ENCODE assay signal across 32 mouse cellular contexts in genomic region chr7:16033059-16033458, GRCm38 (mm10). TPM values are rescaled to one million over a fixed set of nuclear protein-coding genes. Genes with fewer than 3 reads are reported as not detected.
DNase-seq lines count a peak whose midpoint lies in the region; ATAC-seq and TF ChIP-seq lines count a peak whose summit lies in the region.
"Had no signal": no experiment of that assay in that cellular context is flagged by ENCODE, and none has a peak within 500 bp of the region (broad histone marks: within the 10 kb centered on the region; RNA-seq: fewer than 3 reads in every experiment).

No protein-coding gene starts in this region.

- no peak for TF ChIP-seq POLR2A in kidney, adult 2 months (IDR thresholded peaks at IDR 0.05; ENCODE audit: low read depth, low read length)
- TF ChIP-seq POLR2A in thymus, adult 2 months (IDR thresholded peaks at IDR 0.05; ENCODE audit: control insufficient read depth, extremely low read depth, insufficient read depth, low read length, poor library complexity): no peak

- peaks cover 16% of the 10 kb centered on the region for H3K36me3 ChIP-seq in kidney, embryonic 15.5 days
- no peaks in the 10 kb centered on the region for H3K36me3 ChIP-seq in kidney, adult 2 months (ENCODE audit: control insufficient read depth, insufficient read depth, low read length)
- no peaks in the 10 kb centered on the region for H3K36me3 ChIP-seq in thymus, adult 2 months (ENCODE audit: control insufficient read depth, insufficient read depth, low read length)
- H3K36me3 ChIP-seq in stomach, postnatal 0 days (ENCODE audit: control insufficient read depth, insufficient read depth, low read length): no peaks in the 10 kb centered on the region
- H3K36me3 ChIP-seq: liver, embryonic 13.5 days had no signal

- no peaks in the 10 kb centered on the region for H3K9me3 ChIP-seq in kidney, embryonic 15.5 days (replicated peaks)
- H3K9me3 ChIP-seq in stomach, postnatal 0 days (ENCODE audit: control insufficient read depth, low read length): no peaks in the 10 kb centered on the region
- H3K9me3 ChIP-seq: embryonic facial prominence, embryonic 15.5 days; forebrain, embryonic 13.5 days; hindbrain, embryonic 13.5 days; limb, embryonic 12.5 days; liver, embryonic 13.5 days had no signal

- H3K4me1 ChIP-seq in kidney, embryonic 15.5 days: peaks cover 22% of the 10 kb centered on the region
- peaks cover 23% of the 10 kb centered on the region for H3K4me1 ChIP-seq in kidney, adult 2 months (ENCODE audit: control insufficient read depth, insufficient read depth, low read length)
- peaks cover 10% of the 10 kb centered on the region for H3K4me1 ChIP-seq in thymus, adult 2 months (replicated peaks; ENCODE audit: control insufficient read depth, insufficient read depth, low read length)
- H3K4me1 ChIP-seq in stomach, postnatal 0 days (replicated peaks; ENCODE audit: control insufficient read depth, insufficient read depth): no peaks in the 10 kb centered on the region
- H3K4me1 ChIP-seq: forebrain, embryonic 13.5 days; limb, embryonic 12.5 days; midbrain, embryonic 13.5 days had no signal

- no peak for TF ChIP-seq CTCF in kidney, adult 2 months (conservative IDR thresholded peaks at IDR 0.05; ENCODE audit: insufficient read depth, insufficient read length, low read depth, low read length)
- TF ChIP-seq CTCF in thymus, adult 2 months (IDR thresholded peaks at IDR 0.05; ENCODE audit: borderline replicate concordance, control insufficient read depth, extremely low read depth, insufficient read depth, low read length, poor library complexity): no peak
- TF ChIP-seq CTCF in stomach, postnatal 0 days (IDR thresholded peaks at IDR 0.05; ENCODE audit: low read depth): no peak

- H3K4me3 ChIP-seq in kidney, embryonic 15.5 days (replicated peaks): no peak overlapping the region
- H3K4me3 ChIP-seq in kidney, adult 2 months (ENCODE audit: insufficient read depth, low read depth, low read length): no peak overlapping the region
- no peak overlapping the region for H3K4me3 ChIP-seq in thymus, adult 2 months (ENCODE audit: control insufficient read depth, insufficient read depth, low read length)
- H3K4me3 ChIP-seq in stomach, postnatal 0 days (ENCODE audit: low read depth, low read length): no peak overlapping the region
- H3K4me3 ChIP-seq: embryonic facial prominence, embryonic 10.5 days; embryonic facial prominence, embryonic 15.5 days; forebrain, embryonic 13.5 days; hindbrain, embryonic 13.5 days; left cerebral cortex, adult 2 months; limb, embryonic 12.5 days; liver, embryonic 13.5 days; midbrain, embryonic 13.5 days had no signal

- no peak for DNase-seq in kidney, adult 2 months
- DNase-seq in thymus, adult 2 months: no peak
- DNase-seq in thymus, postnatal 25 days: no peak
- DNase-seq in stomach, postnatal 0 days (ENCODE audit: low spot score): peak; percentile 71
- DNase-seq in left cerebral cortex, adult 18-20 months (ENCODE audit: low spot score in 2 of 2): no peak
- DNase-seq: adrenal gland, postnatal 25 days; cerebellum, adult 11-12 months; cerebellum, postnatal 10 days; gastrocnemius, postnatal 14 days; heart, adult 18-20 months; heart, postnatal 4 days; kidney, adult 18-20 months; liver, embryonic 13.5 days; lung, embryonic 14.5 days; lung, postnatal 14 days; retina, postnatal 1 day; right cerebral cortex, postnatal 14 days had no signal

- H3K27ac ChIP-seq in kidney, embryonic 15.5 days: peak overlapping the region; percentile 66; the same call in 1 of the 2 replicates
- H3K27ac ChIP-seq in kidney, adult 2 months (ENCODE audit: insufficient read depth, low read depth, low read length): no peak overlapping the region
- H3K27ac ChIP-seq in thymus, adult 2 months (ENCODE audit: control insufficient read depth, insufficient read depth, low read length): peak overlapping the region; percentile 26; the same call in 1 of the 2 replicates
- peak overlapping the region; percentile 69 for H3K27ac ChIP-seq in stomach, postnatal 0 days (replicated peaks)
- H3K27ac ChIP-seq: embryonic facial prominence, embryonic 10.5 days; embryonic facial prominence, embryonic 15.5 days; forebrain, embryonic 13.5 days; hindbrain, embryonic 13.5 days; left cerebral cortex, adult 2 months; limb, embryonic 12.5 days; liver, embryonic 13.5 days; midbrain, embryonic 13.5 days had no signal

- H3K4me2 ChIP-seq in kidney, embryonic 15.5 days: no peak overlapping the region
- 0 out of 2 replicates have a peak overlapping the region, but pooled peaks have one; percentile 0 for H3K4me2 ChIP-seq in stomach, postnatal 0 days (replicated peaks; ENCODE audit: low read depth)
- H3K4me2 ChIP-seq: embryonic facial prominence, embryonic 15.5 days; forebrain, embryonic 13.5 days; heart, embryonic 11.5 days; hindbrain, embryonic 13.5 days; limb, embryonic 12.5 days; liver, embryonic 13.5 days; lung, embryonic 14.5 days; midbrain, embryonic 13.5 days had no signal

- no peak for ATAC-seq in kidney, embryonic 15.5 days (replicated peaks; ENCODE audit: low FRiP score)
- 0 out of 2 replicates have a peak, but pooled peaks have one; percentile 24 for ATAC-seq in megakaryocyte progenitor cell, adult 5-6 weeks (replicated peaks; ENCODE audit: poor library complexity)
- peak; percentile 84 for ATAC-seq in stomach, postnatal 0 days (ENCODE audit: low FRiP score, low TSS enrichment)
- ATAC-seq in megakaryocyte, adult 5-6 weeks (ENCODE audit: poor library complexity, severe bottlenecking): no peak
- ATAC-seq: forebrain, embryonic 13.5 days; midbrain, embryonic 13.5 days had no signal

- WGBS in kidney, embryonic 15.5 days: 93% methylated on average over 1 of the region's 1 CpGs
- 60% methylated on average over 1 of the region's 1 CpGs for WGBS in kidney, adult 2 months
- WGBS in thymus, adult 2 months: 75% methylated on average over 1 of the region's 1 CpGs
- WGBS in stomach, postnatal 0 days: 65% methylated on average over 1 of the region's 1 CpGs

- TF ChIP-seq EP300 in stomach, postnatal 0 days (optimal IDR thresholded peaks at IDR 0.05): no peak

- no peaks in the 10 kb centered on the region for H3K27me3 ChIP-seq in kidney, embryonic 15.5 days
- no peaks in the 10 kb centered on the region for H3K27me3 ChIP-seq in kidney, adult 2 months (replicated peaks; ENCODE audit: control insufficient read depth, insufficient read depth, low read length)
- H3K27me3 ChIP-seq in thymus, adult 2 months (ENCODE audit: control insufficient read depth, insufficient read depth, low read length): no peaks in the 10 kb centered on the region
- no peaks in the 10 kb centered on the region for H3K27me3 ChIP-seq in stomach, postnatal 0 days (ENCODE audit: control insufficient read depth, insufficient read depth, low read length)
- H3K27me3 ChIP-seq: embryonic facial prominence, embryonic 15.5 days; forebrain, embryonic 13.5 days; hindbrain, embryonic 13.5 days; limb, embryonic 12.5 days; liver, embryonic 13.5 days; midbrain, embryonic 13.5 days had no signal

- no peak overlapping the region for H3K9ac ChIP-seq in kidney, embryonic 15.5 days
- H3K9ac ChIP-seq in stomach, postnatal 0 days (ENCODE audit: low read length): no peak overlapping the region
- H3K9ac ChIP-seq: embryonic facial prominence, embryonic 15.5 days; forebrain, embryonic 13.5 days; hindbrain, embryonic 13.5 days; limb, embryonic 12.5 days; liver, embryonic 13.5 days; lung, embryonic 14.5 days; midbrain, embryonic 13.5 days had no signal

RNA-seq across cellular contexts. Expression of gene Bicra, which starts 14.7 kb away (rescaled TPM):
- polyA plus RNA-seq in kidney, embryonic 15.5 days (2015; fragmentation: Nextera tagmentation; extraction: Ambion mirVana): 7.5 and 8.1 TPM in 2 replicates
- 7.9 and 8.6 TPM in 2 replicates for polyA plus RNA-seq in kidney, adult 2 months (2012; rRNA removed)
- polyA plus RNA-seq in thymus, adult 2 months (2012; rRNA removed): 57.0 and 78.5 TPM in 2 replicates
- 14.7 and 14.9 TPM in 2 replicates for total RNA-seq in megakaryocyte progenitor cell, adult 5-6 weeks (2015)
- 1.1 and 3.4 TPM in 2 replicates for total RNA-seq in megakaryocyte progenitor cell, adult 5-6 weeks (2017)
- polyA plus RNA-seq in stomach, postnatal 0 days (2015; fragmentation: Nextera tagmentation; extraction: Ambion mirVana): 1.8 and 2.3 TPM in 2 replicates
- 10 to 100 TPM; 11.8 to 13.9 TPM for total RNA-seq in left cerebral cortex, adult 18-20 months (2021)
- 19.5 and 28.6 TPM in 2 replicates for total RNA-seq in megakaryocyte, adult 5-6 weeks (2015)
- 1.9 and 2.8 TPM in 2 replicates for total RNA-seq in megakaryocyte, adult 5-6 weeks (2017)

RNA-seq across cellular contexts. Expression of gene Zfp541, which starts 28.6 kb away (rescaled TPM):
- polyA plus RNA-seq in kidney, embryonic 15.5 days (2015; fragmentation: Nextera tagmentation; extraction: Ambion mirVana): 0.13 TPM in 1 of 2 replicates, not detected in the other
- polyA plus RNA-seq in kidney, adult 2 months (2012; rRNA removed): 0.03 TPM in 1 of 2 replicates, not detected in the other
- 0.04 and 0.11 TPM in 2 replicates for polyA plus RNA-seq in thymus, adult 2 months (2012; rRNA removed)
- total RNA-seq in megakaryocyte progenitor cell, adult 5-6 weeks (2015): 0.15 TPM in 1 of 2 replicates, not detected in the other
- 0.04 TPM in 1 of 2 replicates, not detected in the other for total RNA-seq in megakaryocyte progenitor cell, adult 5-6 weeks (2017)
- 0.05 TPM in 2 replicates for polyA plus RNA-seq in stomach, postnatal 0 days (2015; fragmentation: Nextera tagmentation; extraction: Ambion mirVana)
- total RNA-seq in left cerebral cortex, adult 18-20 months (2021): under 1 TPM; 0.66 to 0.70 TPM
- 0.16 and 0.27 TPM in 2 replicates for total RNA-seq in megakaryocyte, adult 5-6 weeks (2015)
- 0.53 TPM in 1 of 2 replicates, not detected in the other for total RNA-seq in megakaryocyte, adult 5-6 weeks (2017)
- total RNA-seq: adrenal gland, adult 18-20 months; common myeloid progenitor, adult 5-6 weeks; gastrocnemius, postnatal 14 days; heart, adult 18-20 months; heart, postnatal 4 days; monocyte, adult 5-6 weeks had no signal
- polyA plus RNA-seq: forebrain, embryonic 13.5 days; heart, embryonic 11.5 days; heart, embryonic 16.5 days; limb, embryonic 12.5 days; liver, embryonic 13.5 days; lung, embryonic 14.5 days; midbrain, embryonic 13.5 days had no signal

Comparison
In these comparisons a context has a peak if more than half of its experiments do, and no peak if none do; other contexts are left out.
1. ATAC-seq: peak in megakaryocyte progenitor cell, adult 5-6 weeks (single experiment) and stomach, postnatal 0 days (single experiment); none in kidney, embryonic 15.5 days (single experiment) and megakaryocyte, adult 5-6 weeks (single experiment).